11 mouse cellular contexts compared by ENCODE assay signal in genomic region chr1:127577083-127577482, GRCm38 (mm10).
A peak's percentile ranks its signal among the peaks of the same experiment; 100 is the strongest.
DNase-seq lines count a peak whose midpoint lies in the region; ATAC-seq lines count a peak whose summit lies in the region.
"Had no signal": no experiment of that assay in that cellular context is flagged by ENCODE, and none has a peak within 500 bp of the region (broad histone marks: within the 10 kb centered on the region; RNA-seq: fewer than 3 reads in every experiment).

No protein-coding gene starts in this region.

- no peak overlapping the region for H3K4me3 ChIP-seq in kidney, embryonic 14.5 days (ENCODE audit: low read length)
- no peak overlapping the region for H3K4me3 ChIP-seq in hindbrain, embryonic 14.5 days (replicated peaks; ENCODE audit: low read length)
- no peak overlapping the region for H3K4me3 ChIP-seq in neural tube, embryonic 15.5 days (replicated peaks)

- peak; percentile 93 for ATAC-seq in kidney, embryonic 14.5 days (ENCODE audit: low FRiP score, low TSS enrichment)
- ATAC-seq in hindbrain, embryonic 14.5 days (ENCODE audit: low FRiP score), result peak; percentile 72
- peak; percentile 69; the same call in 1 of the 2 replicates for ATAC-seq in neural tube, embryonic 15.5 days (ENCODE audit: low FRiP score)
- ATAC-seq: CD4-positive, CD25-positive, alpha-beta regulatory T cell, adult 4 months had no signal

- DNase-seq in kidney, adult 8-10 months, result no peak
- peak; percentile 30 for DNase-seq in embryo, embryonic 11 days
- peak; percentile 39 for DNase-seq in hindbrain, embryonic 14.5 days (ENCODE audit: low spot score)
- no peak for DNase-seq in adrenal gland, postnatal 14 days
- DNase-seq in ovary, postnatal 10 days (ENCODE audit: low spot score), result no peak
- no peak for DNase-seq in adrenal gland, postnatal 4 days (ENCODE audit: low spot score in 2 of 2)
- DNase-seq: layer of hippocampus, postnatal 36 days had no signal

- peak overlapping the region; percentile 9; the same call in 1 of the 2 replicates for H3K4me2 ChIP-seq in kidney, embryonic 14.5 days (replicated peaks; ENCODE audit: low read depth, low read length)
- peak overlapping the region; percentile 21 for H3K4me2 ChIP-seq in hindbrain, embryonic 14.5 days (replicated peaks)
- H3K4me2 ChIP-seq in neural tube, embryonic 15.5 days, result peak overlapping the region; percentile 39

- H3K9me3 ChIP-seq in kidney, embryonic 14.5 days (ENCODE audit: control insufficient read depth, low read length), result no peaks in the 10 kb centered on the region
- no peaks in the 10 kb centered on the region for H3K9me3 ChIP-seq in hindbrain, embryonic 14.5 days (ENCODE audit: control insufficient read depth, low read length)
- no peaks in the 10 kb centered on the region for H3K9me3 ChIP-seq in neural tube, embryonic 15.5 days (replicated peaks)

- peaks cover 15% of the 10 kb centered on the region; the same call in 1 of the 2 replicates for H3K27me3 ChIP-seq in kidney, embryonic 14.5 days (ENCODE audit: control insufficient read depth, insufficient read depth, low read length)
- H3K27me3 ChIP-seq in hindbrain, embryonic 14.5 days (ENCODE audit: control insufficient read depth, insufficient read depth, low read length), result 0 out of 2 replicates have a peak, but pooled peaks cover 3% of the 10 kb centered on the region
- peaks cover 2% of the 10 kb centered on the region; the same call in 1 of the 2 replicates for H3K27me3 ChIP-seq in neural tube, embryonic 15.5 days (replicated peaks)

- no peak overlapping the region for H3K9ac ChIP-seq in kidney, embryonic 14.5 days (ENCODE audit: low read depth, low read length)
- H3K9ac ChIP-seq in hindbrain, embryonic 14.5 days, result no peak overlapping the region
- H3K9ac ChIP-seq in neural tube, embryonic 15.5 days (replicated peaks), result no peak overlapping the region
- H3K9ac ChIP-seq: liver, embryonic 14.5 days had no signal

- WGBS in kidney, embryonic 14.5 days, result 30% methylated on average over 7 of the region's 7 CpGs
- WGBS in hindbrain, embryonic 14.5 days, result 32% methylated on average over 7 of the region's 7 CpGs
- WGBS in neural tube, embryonic 15.5 days, result 22% methylated on average over 7 of the region's 7 CpGs

- no peaks in the 10 kb centered on the region for H3K4me1 ChIP-seq in kidney, embryonic 14.5 days (ENCODE audit: control insufficient read depth, insufficient read depth, low read length)
- H3K4me1 ChIP-seq in hindbrain, embryonic 14.5 days (replicated peaks; ENCODE audit: control insufficient read depth, insufficient read depth, low read length), result peaks cover 21% of the 10 kb centered on the region
- H3K4me1 ChIP-seq in neural tube, embryonic 15.5 days, result peaks cover 29% of the 10 kb centered on the region

- H3K36me3 ChIP-seq in kidney, embryonic 14.5 days (ENCODE audit: control insufficient read depth, insufficient read depth, low read length), result no peaks in the 10 kb centered on the region
- no peaks in the 10 kb centered on the region for H3K36me3 ChIP-seq in hindbrain, embryonic 14.5 days (replicated peaks; ENCODE audit: control insufficient read depth, insufficient read depth)
- no peaks in the 10 kb centered on the region for H3K36me3 ChIP-seq in neural tube, embryonic 15.5 days

- H3K27ac ChIP-seq in kidney, embryonic 14.5 days (ENCODE audit: low read depth, low read length), result no peak overlapping the region
- peak overlapping the region; percentile 23; the same call in 1 of the 2 replicates for H3K27ac ChIP-seq in hindbrain, embryonic 14.5 days
- no peak overlapping the region for H3K27ac ChIP-seq in neural tube, embryonic 15.5 days (replicated peaks)
- H3K27ac ChIP-seq: liver, embryonic 14.5 days had no signal

Comparison
In these comparisons a context has a peak if more than half of its experiments do, and no peak if none do; other contexts are left out.
1. DNase-seq: peak in embryo, embryonic 11 days (single experiment) and hindbrain, embryonic 14.5 days (single experiment); none in kidney, adult 8-10 months (0 of 2), adrenal gland, postnatal 14 days (single experiment), ovary, postnatal 10 days (single experiment) and adrenal gland, postnatal 4 days (0 of 2).
2. Peak in every context shown above with its lines, with median percentiles within 50 percentile points of each other: ATAC-seq and H3K4me2 ChIP-seq.